ENCODE assay signal across 1 mouse cellular context in genomic region chr8:69809820-69810219, GRCm38 (mm10).
TF ChIP-seq lines count a peak whose summit lies in the region.

No protein-coding gene starts in this region.

TF ChIP-seq in MEL, 35 proteins besides CTCF, POLR2A, EP300 and RAD21:
- TF ChIP-seq MEF2A (IDR thresholded peaks at IDR 0.05; ENCODE audit: extremely low read depth, insufficient replicate concordance, low read depth, low read length, poor library complexity, severe bottlenecking) = no peak
